Mouse (Mus musculus) liver, adult 2 months (tissue): ENCODE measurements at regions not wholly inside any gene's neighbourhood (a gene's known extent, or its start where the extent isn't known, plus 50 kb on each side); places are given as distances from the start of the nearest gene placed in this dataset.

ENCODE experiments used
- DNase-seq: peaks from one replicate; pipeline ENCODE4 v3.0.0-alpha.2; 2011; ENCODE audit warnings: low read depth, low spot score; ENCODE audit errors: extremely low read depth
- H3K27ac ChIP-seq: fragments of 200-500 bp; replicated peaks from 2 replicates; pipeline ENCODE4 v1.5.1; 2012; ENCODE audit warnings: low read depth, mild to moderate bottlenecking, control low read depth, inconsistent platforms, low read length; ENCODE audit not compliant: insufficient read depth
- H3K27me3 ChIP-seq: fragments of 200-500 bp; 2 replicates; pipeline ENCODE4 v1.6.1; 2012; ENCODE audit warnings: mild to moderate bottlenecking, moderate library complexity, low read length, inconsistent platforms; ENCODE audit not compliant: control insufficient read depth, insufficient read depth
- H3K36me3 ChIP-seq: fragments of 200-500 bp; 2 replicates; pipeline ENCODE4 v1.6.1; 2012; ENCODE audit warnings: low read length, inconsistent platforms; ENCODE audit not compliant: control insufficient read depth, insufficient read depth
- H3K4me1 ChIP-seq: fragments of 200-500 bp; 2 replicates; pipeline ENCODE4 v1.6.1; 2011; ENCODE audit warnings: low read length; ENCODE audit not compliant: control insufficient read depth, insufficient read depth
- H3K4me3 ChIP-seq: fragments of 200-500 bp; 2 replicates; pipeline ENCODE4 v1.5.1; 2011; ENCODE audit warnings: low read depth, mild to moderate bottlenecking, control low read depth, low read length, moderate library complexity; ENCODE audit not compliant: insufficient read depth
- H3K79me2 ChIP-seq: fragments of 200-500 bp; 2 replicates; pipeline ENCODE4 v1.6.1; 2012; ENCODE audit warnings: inconsistent platforms, mild to moderate bottlenecking, low read length, moderate library complexity; ENCODE audit not compliant: control insufficient read depth, insufficient read depth
- H3K9ac ChIP-seq: fragments of 200-500 bp; 2 replicates; pipeline ENCODE4 v1.6.1; 2012; ENCODE audit warnings: low read depth, mild to moderate bottlenecking, control low read depth, inconsistent platforms, low read length
- CTCF ChIP-seq: fragments of 200-500 bp; IDR thresholded peaks from 2 replicates; pipeline ENCODE4 v1.5.1; 2011; ENCODE audit warnings: low read depth, low read length, control low read depth
- POLR2A ChIP-seq: fragments of 200-500 bp; IDR thresholded peaks from 2 replicates; pipeline ENCODE4 v1.6.1; 2011; ENCODE audit warnings: low read length, control low read depth; ENCODE audit not compliant: insufficient read depth; ENCODE audit errors: extremely low read depth
- WGBS: fragments of 180-500 bp; shearing (Covaris S2); methylation state at CpG from one replicate; pipeline ENCODE4 v1.1.7; 2018; 5-methylcytosine and 5-hydroxymethylcytosine counted together

DNA sequence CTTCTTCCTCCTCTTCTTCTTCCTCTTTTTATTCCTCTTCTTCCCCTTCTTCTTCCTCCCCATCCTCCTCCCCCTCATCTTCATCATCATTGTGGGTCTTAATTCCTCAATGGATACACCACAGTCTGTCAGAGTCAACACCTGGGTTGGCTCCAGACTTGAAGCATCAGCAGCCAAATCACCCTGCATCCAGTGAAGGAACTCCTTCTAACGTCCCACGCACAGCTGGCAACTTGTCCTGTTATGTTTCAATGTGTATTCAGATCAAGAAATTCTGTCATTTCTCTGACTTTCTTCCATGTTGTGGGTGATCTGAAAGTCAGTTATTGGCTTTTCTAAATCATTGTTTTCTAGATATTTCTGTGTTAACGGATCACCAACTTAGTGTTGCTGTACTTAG lies 312.9 kb downstream of the Ptpru start:
- WGBS, result 86% methylated on average over 3 of the region's 3 CpGs
- Histone ChIP-seq H3K27me3 (no peaks in the 10 kb centered on the region), H3K36me3 (no peaks in the 10 kb centered on the region), H3K4me1 (no peaks in the 10 kb centered on the region), H3K9ac (no peak overlapping the region), H3K27ac (no peak overlapping the region), H3K4me3 (no peak overlapping the region), H3K79me2 (no peaks in the 10 kb centered on the region)
- DNase-seq, result no peak
- no peak for TF ChIP-seq POLR2A
- no peak for TF ChIP-seq CTCF

DNA sequence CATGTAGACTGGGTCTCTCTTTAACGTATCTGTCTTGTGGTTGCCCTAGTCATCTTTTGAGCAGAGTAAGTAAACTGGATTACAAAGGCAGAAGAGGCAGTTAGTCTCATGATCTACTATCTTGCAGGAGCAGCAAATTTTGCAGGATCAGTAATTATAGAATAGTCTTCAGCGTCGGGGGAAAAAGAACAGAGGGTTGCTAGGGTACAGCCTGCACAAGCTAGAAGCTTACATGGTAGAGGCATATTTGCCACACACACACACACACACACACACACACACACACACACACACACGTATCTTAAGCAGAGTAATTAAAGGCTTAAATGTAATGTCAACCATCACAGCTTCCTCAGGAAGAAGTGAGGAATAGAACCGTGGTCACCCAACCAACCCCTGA lies 307.6 kb downstream of the Ptpru start:
- no peaks in the 10 kb centered on the region for H3K27me3 ChIP-seq
- TF ChIP-seq POLR2A, result no peak
- TF ChIP-seq CTCF, result no peak
- no peak overlapping the region for H3K4me3 ChIP-seq
- WGBS, result 66% methylated on average over 5 of the region's 5 CpGs
- H3K36me3 ChIP-seq, result no peaks in the 10 kb centered on the region
- H3K9ac ChIP-seq, result no peak overlapping the region
- H3K4me1 ChIP-seq, result no peaks in the 10 kb centered on the region
- no peak for DNase-seq
- no peaks in the 10 kb centered on the region for H3K79me2 ChIP-seq
- H3K27ac ChIP-seq, result no peak overlapping the region

- no peaks in the 10 kb centered on the region for H3K36me3 ChIP-seq
- H3K27ac ChIP-seq, result no peak overlapping the region
- TF ChIP-seq CTCF (no peak), POLR2A (no peak)
- no peak for DNase-seq
- no peaks in the 10 kb centered on the region for H3K79me2 ChIP-seq
- H3K4me1 ChIP-seq, result no peaks in the 10 kb centered on the region
- H3K9ac ChIP-seq, result no peak overlapping the region
- H3K27me3 ChIP-seq, result no peaks in the 10 kb centered on the region
- 68% methylated on average over 8 of the region's 8 CpGs for WGBS
- H3K4me3 ChIP-seq, result no peak overlapping the region
These were observed 307.1 kb downstream of the Ptpru start for GRCm38 (mm10) chr4:131531003-131531402.

- WGBS, result 83% methylated on average over 6 of the region's 6 CpGs
- no peak overlapping the region for H3K9ac ChIP-seq
- TF ChIP-seq POLR2A (no peak), CTCF (no peak)
- H3K27ac ChIP-seq, result no peak overlapping the region
- no peak overlapping the region for H3K4me3 ChIP-seq
- no peaks in the 10 kb centered on the region for H3K4me1 ChIP-seq
- H3K79me2 ChIP-seq, result no peaks in the 10 kb centered on the region
- H3K36me3 ChIP-seq, result no peaks in the 10 kb centered on the region
- no peaks in the 10 kb centered on the region for H3K27me3 ChIP-seq
- DNase-seq, result no peak
These were observed 303.3 kb downstream of the Ptpru start for GRCm38 (mm10) chr4:131534831-131535230.

- Histone ChIP-seq H3K79me2 (no peaks in the 10 kb centered on the region), H3K9ac (no peak overlapping the region), H3K4me1 (no peaks in the 10 kb centered on the region), H3K4me3 (no peak overlapping the region), H3K27me3 (no peaks in the 10 kb centered on the region), H3K36me3 (no peaks in the 10 kb centered on the region), H3K27ac (no peak overlapping the region)
- WGBS, result 51% methylated on average over 4 of the region's 4 CpGs
- TF ChIP-seq CTCF (no peak), POLR2A (no peak)
- no peak for DNase-seq
These were observed 299.9 kb downstream of the Ptpru start for GRCm38 (mm10) chr4:131538237-131538636.

DNA sequence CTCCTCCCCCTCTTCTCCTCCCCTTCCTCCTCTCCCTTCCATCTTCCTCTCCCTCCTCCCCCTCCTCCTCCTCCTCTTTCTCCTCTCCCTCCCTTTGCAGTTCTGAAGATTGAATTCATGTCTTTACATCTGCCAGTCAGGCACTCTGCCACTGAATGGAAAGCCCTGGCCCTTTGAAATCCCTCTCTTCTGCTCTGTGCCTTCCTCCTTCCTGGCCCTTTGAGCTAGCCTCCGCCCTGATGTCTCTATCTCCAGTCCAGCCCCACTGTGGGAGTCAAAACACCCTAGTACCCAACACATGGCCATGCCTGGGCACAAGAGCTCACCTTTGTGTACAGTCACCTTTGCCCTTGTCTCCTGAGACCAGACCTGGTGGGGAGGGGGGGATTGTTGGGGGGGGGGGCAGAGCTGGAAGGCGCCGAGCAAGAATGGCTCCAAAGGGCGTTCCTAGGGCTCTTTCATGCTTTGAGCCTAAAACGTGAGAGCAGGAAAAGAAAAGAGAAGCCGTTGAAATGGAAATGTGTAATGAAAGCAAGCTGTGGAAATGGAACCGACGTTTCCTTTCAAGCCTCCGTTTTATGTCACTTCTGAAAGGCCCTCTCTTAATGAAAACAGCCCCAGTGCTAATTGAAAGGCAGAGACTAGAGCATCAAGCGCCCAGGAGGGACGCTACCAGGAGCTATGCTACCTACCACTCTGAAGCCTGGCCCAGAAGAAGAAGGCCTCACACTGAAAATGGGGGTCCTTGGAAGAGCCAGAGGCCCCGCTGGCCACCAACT lies 291.5 kb downstream of the Ptpru start:
- Histone ChIP-seq H3K79me2 (no peaks in the 10 kb centered on the region), H3K27me3 (no peaks in the 10 kb centered on the region), H3K36me3 (no peaks in the 10 kb centered on the region), H3K9ac (no peak overlapping the region), H3K4me1 (no peaks in the 10 kb centered on the region), H3K4me3 (no peak overlapping the region), H3K27ac (no peak overlapping the region)
- WGBS, result 76% methylated on average over 12 of the region's 12 CpGs
- no peak for DNase-seq
- TF ChIP-seq CTCF (no peak), POLR2A (no peak)
